Mouse (Mus musculus): ENCODE data around the gene Iglon5. TPM values are rescaled to one million over a fixed set of nuclear protein-coding genes. Genes with fewer than 3 reads are reported as not detected.

The Iglon5 gene
- polyA plus RNA-seq, 1 experiment from 2014 or later: 10.7 TPM

Small RNA genes within 50 kb of the gene (microRNA-seq; reads per million reads assigned to microRNA genes)
- gene Mir7051: 0.65 reads per million

Other genes with a start within 250 kb of the Iglon5 start
- 18.8 and 21.0 TPM in 2 replicates for gene Zfp715, start 176.8 kb downstream of the Iglon5 start, polyA plus RNA-seq (2015; fragmentation: Nextera tagmentation; extraction: Ambion mirVana)
- gene Siglecf, start 138.7 kb downstream of the Iglon5 start, polyA plus RNA-seq (2015; fragmentation: Nextera tagmentation; extraction: Ambion mirVana): 0.30 and 0.38 TPM in 2 replicates
- 0.14 TPM in 1 of 2 replicates, not detected in the other for gene Siglecg, start 81.9 kb downstream of the Iglon5 start, polyA plus RNA-seq (2015; fragmentation: Nextera tagmentation; extraction: Ambion mirVana)
- gene Lim2, start 62.4 kb downstream of the Iglon5 start, polyA plus RNA-seq (2015; fragmentation: Nextera tagmentation; extraction: Ambion mirVana): not detected in 2 replicates
- not detected in 2 replicates for gene Nkg7, start 53.0 kb downstream of the Iglon5 start, polyA plus RNA-seq (2015; fragmentation: Nextera tagmentation; extraction: Ambion mirVana)
- not detected in 2 replicates for gene Cldnd2, start 49.3 kb downstream of the Iglon5 start, polyA plus RNA-seq (2015; fragmentation: Nextera tagmentation; extraction: Ambion mirVana)
- gene Etfb, start 46.0 kb downstream of the Iglon5 start, polyA plus RNA-seq (2015; fragmentation: Nextera tagmentation; extraction: Ambion mirVana): 129 and 138 TPM in 2 replicates
- gene Gm45233, start 45.9 kb downstream of the Iglon5 start, polyA plus RNA-seq (2015; fragmentation: Nextera tagmentation; extraction: Ambion mirVana): 0.41 TPM in 1 of 2 replicates, not detected in the other
- 21.0 and 21.4 TPM in 2 replicates for gene Vsig10l, start 26.9 kb downstream of the Iglon5 start, polyA plus RNA-seq (2015; fragmentation: Nextera tagmentation; extraction: Ambion mirVana)
- 0.12 TPM in 1 of 2 replicates, not detected in the other for gene 4931406B18Rik, start 15.9 kb upstream of the Iglon5 start, polyA plus RNA-seq (2015; fragmentation: Nextera tagmentation; extraction: Ambion mirVana)
- 1.6 and 1.7 TPM in 2 replicates for gene Cd33, start 54.4 kb upstream of the Iglon5 start, polyA plus RNA-seq (2015; fragmentation: Nextera tagmentation; extraction: Ambion mirVana)
- gene Zfp658, start 72.2 kb upstream of the Iglon5 start, polyA plus RNA-seq (2015; fragmentation: Nextera tagmentation; extraction: Ambion mirVana): 7.3 and 8.5 TPM in 2 replicates
- 14.2 and 14.8 TPM in 2 replicates for gene Zfp719, start 89.5 kb upstream of the Iglon5 start, polyA plus RNA-seq (2015; fragmentation: Nextera tagmentation; extraction: Ambion mirVana)
- 0.47 and 0.54 TPM in 2 replicates for gene Zfp819, start 117.1 kb upstream of the Iglon5 start, polyA plus RNA-seq (2015; fragmentation: Nextera tagmentation; extraction: Ambion mirVana)
- gene Ceacam18, start 144.6 kb upstream of the Iglon5 start, polyA plus RNA-seq (2015; fragmentation: Nextera tagmentation; extraction: Ambion mirVana): 0.08 TPM in 2 replicates
- 0.33 and 0.36 TPM in 2 replicates for gene Siglece, start 170.1 kb upstream of the Iglon5 start, polyA plus RNA-seq (2015; fragmentation: Nextera tagmentation; extraction: Ambion mirVana)
- gene Ctu1, start 181.9 kb upstream of the Iglon5 start, polyA plus RNA-seq (2015; fragmentation: Nextera tagmentation; extraction: Ambion mirVana): 21.4 and 21.5 TPM in 2 replicates
- not detected in 2 replicates for gene Klk14, start 200.3 kb upstream of the Iglon5 start, polyA plus RNA-seq (2015; fragmentation: Nextera tagmentation; extraction: Ambion mirVana)
- 0.17 and 0.18 TPM in 2 replicates for gene Klk13, start 222.5 kb upstream of the Iglon5 start, polyA plus RNA-seq (2015; fragmentation: Nextera tagmentation; extraction: Ambion mirVana)